Mouse (Mus musculus): ENCODE measurements around the gene Nkiras2.
"Not testable (repeated sequence)": the region's sequence is repeated elsewhere in the genome, so short reads cannot be mapped to it uniquely, and the experiment has no call there.

The Nkiras2 gene

GRCm38 (mm10) chr11:100603155-100603554 is 15.9 kb upstream of the Nkiras2 start:
- DNase-seq = no peak

DNA sequence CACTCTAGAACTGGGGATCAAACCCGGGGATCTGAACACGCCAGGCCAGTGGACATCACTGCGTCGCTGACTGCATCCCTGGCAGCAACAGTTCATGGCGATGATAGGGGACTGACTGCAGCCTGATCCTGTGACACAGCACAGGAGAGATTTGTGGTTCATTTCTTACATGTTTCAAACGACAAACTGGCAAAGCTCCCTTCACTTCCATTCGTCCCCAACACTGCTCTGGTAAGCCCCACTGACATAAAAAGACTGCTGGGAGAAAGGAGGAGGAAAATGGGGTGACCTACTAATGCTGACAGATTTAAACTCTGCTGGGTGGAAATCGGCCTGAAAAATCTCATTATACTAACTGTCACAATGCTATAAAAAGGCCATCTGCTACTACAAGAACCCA is 15.2 kb upstream of the Nkiras2 start:
- no peak for DNase-seq

GRCm38 (mm10) chr11:100604321-100605005 is 14.6 kb upstream of the Nkiras2 start:
- no peak for DNase-seq

GRCm38 (mm10) chr11:100605451-100605850 is 13.6 kb upstream of the Nkiras2 start:
- no peak for DNase-seq

- DNase-seq = no peak
Observed at GRCm38 (mm10) chr11:100607121-100607520, 11.9 kb upstream of the Nkiras2 start.

- DNase-seq = no peak
Observed at GRCm38 (mm10) chr11:100608796-100609195, 10.2 kb upstream of the Nkiras2 start.

DNA sequence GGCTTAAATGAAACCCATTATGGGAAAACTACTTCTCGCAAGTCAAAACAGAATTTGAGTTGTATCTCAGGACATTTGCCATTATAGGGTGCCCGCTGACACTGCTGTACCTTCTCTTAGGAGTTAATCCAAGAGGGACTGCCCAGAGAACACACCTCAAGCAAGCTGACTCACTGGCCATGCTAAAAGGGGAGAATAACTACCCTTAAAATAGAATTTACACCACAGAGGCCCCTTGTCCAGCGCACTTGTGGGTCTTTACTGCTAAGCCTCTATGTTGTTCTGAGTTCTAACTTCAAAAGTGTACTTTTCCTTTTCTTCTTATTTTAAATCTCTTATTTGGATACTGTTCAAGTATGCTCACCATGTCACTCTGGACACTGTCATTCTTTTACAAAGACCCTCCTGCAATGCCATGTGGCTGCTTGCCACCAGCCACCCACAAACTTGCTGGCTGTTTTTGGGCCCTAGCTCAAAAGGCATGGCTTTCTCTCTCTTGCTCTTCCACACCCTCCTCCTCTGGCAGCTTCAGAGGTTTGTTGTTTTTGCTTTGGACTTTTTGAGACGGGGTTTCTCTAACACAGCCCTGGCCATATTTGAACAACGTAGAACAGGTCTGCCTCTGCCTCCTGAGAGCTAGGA is 9.6 kb upstream of the Nkiras2 start:
- no peak for DNase-seq

DNA sequence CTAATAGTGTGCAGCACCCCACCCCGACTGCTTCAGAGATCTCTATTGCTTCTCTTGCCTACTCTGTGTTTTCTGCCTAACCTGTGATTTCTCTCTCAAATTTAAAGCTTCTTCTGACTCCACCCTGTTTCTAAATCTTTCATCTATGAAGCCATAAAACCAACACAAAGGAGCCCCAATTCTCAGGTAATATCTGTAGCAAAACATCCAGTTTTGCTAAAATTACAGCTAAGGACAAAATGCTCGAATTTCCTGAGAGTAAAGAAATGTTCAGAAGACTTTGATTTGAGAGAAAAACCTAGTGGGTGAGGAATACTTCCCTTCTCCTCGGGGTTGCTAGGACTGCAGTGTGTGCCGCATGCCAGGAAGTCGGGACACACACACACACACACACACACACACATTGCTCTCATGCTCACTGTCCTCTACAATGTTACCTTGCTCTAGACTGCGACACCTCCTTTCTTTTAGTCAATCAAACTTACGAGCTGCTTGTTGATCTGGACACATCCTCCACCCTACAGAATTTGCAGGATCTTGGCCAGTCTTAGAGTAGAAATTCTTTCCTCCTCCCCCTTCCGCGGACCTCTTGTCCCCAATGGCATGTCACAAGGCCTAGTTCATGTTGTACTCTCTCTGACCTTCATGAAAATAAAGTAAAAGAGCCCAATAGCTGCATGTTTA is 8.9 kb upstream of the Nkiras2 start:
- DNase-seq = no peak

DNA sequence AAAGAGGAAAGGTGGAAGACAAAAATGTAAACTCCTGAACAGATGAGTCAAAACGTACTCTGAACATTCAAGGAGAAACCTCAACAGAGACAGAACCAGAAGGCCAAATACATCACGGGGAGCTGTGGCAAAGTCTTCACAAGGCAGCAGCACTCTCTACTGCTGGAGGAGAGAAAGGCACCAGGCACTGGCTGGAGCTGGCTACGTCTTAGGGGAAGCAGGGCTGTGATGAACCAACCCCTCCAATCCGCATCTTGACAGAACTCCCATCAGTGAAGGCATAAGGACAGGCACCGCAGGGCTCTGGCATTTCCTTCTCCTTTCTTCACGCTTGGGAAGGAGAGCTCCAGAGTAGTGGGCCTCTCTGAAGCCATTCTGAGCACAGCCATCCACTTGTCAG is 7.4 kb upstream of the Nkiras2 start:
- no peak for DNase-seq

GRCm38 (mm10) chr11:100613241-100613640 is 5.8 kb upstream of the Nkiras2 start:
- no peak for DNase-seq

DNA sequence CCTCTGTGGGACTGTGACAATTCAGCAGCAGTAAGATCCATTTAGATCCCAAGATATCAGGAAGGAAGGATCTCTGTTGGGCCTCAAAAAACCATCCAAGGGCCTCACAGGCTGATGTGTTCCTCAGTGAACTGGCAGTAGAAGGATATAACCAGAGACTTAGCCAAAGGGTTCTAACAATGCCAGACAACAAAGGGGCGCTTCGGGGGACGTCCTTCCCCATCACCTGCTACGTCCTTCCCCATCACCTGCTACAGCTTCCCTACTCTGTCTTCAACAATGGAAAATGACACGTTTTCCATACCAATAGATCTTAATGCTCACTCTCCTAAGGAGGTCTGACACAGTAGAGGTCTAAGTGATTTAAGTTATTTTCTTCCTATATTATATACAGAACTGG is 2.7 kb upstream of the Nkiras2 start:
- no peak for DNase-seq

GRCm38 (mm10) chr11:100616836-100617235 is 2.2 kb upstream of the Nkiras2 start:
- DNase-seq = not testable (repeated sequence)

GRCm38 (mm10) chr11:100617480-100617879 is 1.6 kb upstream of the Nkiras2 start:
- DNase-seq = no peak

DNA sequence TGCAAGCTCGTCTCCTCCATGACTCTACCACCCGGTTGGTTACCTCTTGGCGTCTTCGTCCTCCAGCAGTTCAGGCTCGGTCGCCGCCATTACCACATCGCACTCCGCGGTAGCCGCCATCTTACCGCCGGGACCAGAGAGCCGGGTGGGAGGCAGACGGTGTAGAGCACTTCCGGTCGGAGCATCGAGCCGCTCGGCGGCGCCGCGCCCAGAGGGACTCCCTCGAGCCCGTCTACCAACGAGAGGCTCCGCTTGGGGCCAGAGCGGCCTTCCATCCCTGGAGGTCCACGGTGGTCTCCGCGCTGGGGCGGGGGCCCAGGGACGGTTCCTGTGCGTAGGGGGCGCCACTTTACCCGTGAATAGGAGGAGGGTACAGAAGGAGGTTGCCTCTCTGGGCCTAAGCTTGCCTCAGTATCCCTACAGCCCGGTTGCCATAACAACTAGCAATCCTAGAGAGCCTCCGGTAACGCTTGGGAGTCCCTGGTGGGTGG is 486 bp downstream of the Nkiras2 start:
- DNase-seq = peak; percentile 99

GRCm38 (mm10) chr11:100619982-100620381 is 938 bp downstream of the Nkiras2 start, which contains the start of gene Dnajc7:
Gene Dnajc7 (minus strand): TSS chr11:100620168.
- peak; percentile 47 for DNase-seq

- DNase-seq = peak; percentile 95
Observed at GRCm38 (mm10) chr11:100622714-100623113, 3.7 kb downstream of the Nkiras2 start.

GRCm38 (mm10) chr11:100623867-100624266 is 4.8 kb downstream of the Nkiras2 start:
- DNase-seq = peak; percentile 48

DNA sequence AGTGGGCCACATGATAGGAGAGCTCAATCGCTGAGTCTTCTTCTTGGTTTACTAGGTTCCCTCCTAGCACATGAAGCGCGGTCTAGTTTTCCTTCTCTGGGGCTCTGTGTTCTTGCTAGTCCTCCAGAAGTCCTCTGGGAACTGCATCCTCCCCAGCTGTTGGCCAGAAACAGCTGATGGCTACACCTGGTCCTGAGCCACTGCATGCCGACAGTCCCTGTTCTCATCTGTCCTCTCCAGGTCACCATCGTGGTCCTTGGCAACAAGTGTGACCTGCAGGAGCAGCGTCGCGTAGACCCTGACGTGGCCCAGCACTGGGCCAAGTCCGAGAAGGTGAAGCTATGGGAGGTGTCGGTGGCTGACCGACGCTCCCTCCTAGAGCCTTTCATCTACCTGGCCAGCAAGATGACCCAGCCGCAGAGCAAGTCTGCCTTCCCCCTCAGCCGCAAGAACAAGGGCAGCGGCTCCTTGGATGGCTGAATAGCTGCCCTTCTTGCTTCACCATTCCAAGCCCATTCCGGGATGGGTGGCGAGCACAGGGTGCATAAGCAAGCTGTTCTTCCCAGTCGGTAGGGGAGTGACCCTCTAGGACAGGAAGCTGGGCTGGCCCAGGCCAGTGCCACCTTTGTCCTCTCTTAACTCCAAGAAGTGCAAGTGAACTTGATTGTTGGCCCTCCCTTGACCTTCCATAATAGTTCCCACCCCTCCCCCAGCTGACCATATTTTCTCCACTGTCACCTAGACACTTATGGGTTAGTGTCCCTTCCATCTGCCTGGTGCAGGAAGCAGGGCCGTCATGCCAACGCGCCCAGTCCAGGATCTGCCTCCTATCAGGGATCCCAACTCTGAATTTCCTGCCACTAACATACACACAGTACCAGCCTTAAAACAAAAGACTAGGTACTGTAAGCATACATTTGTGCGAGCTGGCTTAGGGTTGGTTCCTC is 7.0 kb downstream of the Nkiras2 start:
- DNase-seq = no peak

GRCm38 (mm10) chr11:100626701-100627195 is 7.7 kb downstream of the Nkiras2 start:
- peak; percentile 76 for DNase-seq

DNA sequence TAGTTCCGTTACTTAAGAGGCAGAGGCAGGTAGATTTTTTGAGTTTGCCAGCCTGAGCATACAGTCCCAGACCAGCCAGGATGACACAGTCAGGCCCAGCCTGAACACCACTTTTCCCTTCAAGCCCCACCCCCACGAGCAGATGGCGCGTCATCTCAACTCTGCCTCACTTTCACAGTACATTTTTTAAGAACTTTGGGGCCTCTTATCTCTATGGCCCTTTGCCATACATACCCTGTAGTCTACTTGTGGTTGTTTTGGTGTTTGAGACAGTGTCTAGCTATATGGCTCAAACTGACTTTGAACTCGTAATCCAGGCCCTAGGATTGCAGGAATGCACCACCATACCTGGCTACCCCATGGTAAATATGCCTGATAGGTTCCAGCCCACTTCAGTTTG is 9.0 kb downstream of the Nkiras2 start:
- DNase-seq = no peak

GRCm38 (mm10) chr11:100628862-100629352 is 9.9 kb downstream of the Nkiras2 start:
- peak; percentile 30 for DNase-seq

- no peak for DNase-seq
Observed at GRCm38 (mm10) chr11:100634530-100634929, 15.5 kb downstream of the Nkiras2 start.

Data from right cerebral cortex, postnatal 4 days (tissue).